Mouse (Mus musculus) liver, postnatal 0 days (tissue): ENCODE measurements around the gene Bcar3. TPM values are rescaled to one million over a fixed set of nuclear protein-coding genes. Genes with fewer than 3 reads are reported as not detected.

Experiments used
- ATAC-seq: fragments of 200-750 bp; cut with Nextera tagmentation; 2 replicates; pipeline ENCODE4 v1.8.0; 2017; ENCODE audit warnings: mild to moderate bottlenecking, moderate library complexity
- DNase-seq: peaks from one replicate; pipeline ENCODE4 v3.0.0-alpha.2; 2016
- H3K27ac ChIP-seq: fragments of 300-500 bp; sonication (generic); 2 replicates; pipeline ENCODE4 v1.5.1; 2014; ENCODE audit warnings: antibody characterized with exemption, moderate library complexity, mild to moderate bottlenecking, low read depth
- H3K27me3 ChIP-seq: fragments of 300-500 bp; sonication (generic); 2 replicates; pipeline ENCODE4 v1.6.1; 2014; ENCODE audit warnings: low read length, control low read depth, mixed read lengths; ENCODE audit not compliant: insufficient read depth
- H3K36me3 ChIP-seq: fragments of 300-500 bp; sonication (generic); replicated peaks from 2 replicates; pipeline ENCODE4 v1.6.1; 2014; ENCODE audit warnings: mild to moderate bottlenecking, control low read depth, low read length, moderate library complexity, mixed read lengths; ENCODE audit not compliant: insufficient read depth
- H3K4me1 ChIP-seq: fragments of 300-500 bp; sonication (generic); 2 replicates; pipeline ENCODE4 v1.6.1; 2014; ENCODE audit warnings: antibody characterized with exemption, mild to moderate bottlenecking, control low read depth; ENCODE audit not compliant: insufficient read depth
- H3K4me2 ChIP-seq: fragments of 300-500 bp; sonication (generic); 2 replicates; pipeline ENCODE4 v1.6.1; 2014; ENCODE audit warnings: low read depth, mild to moderate bottlenecking, low read length, moderate library complexity, mixed read lengths
- H3K4me3 ChIP-seq: fragments of 300-500 bp; sonication (generic); 2 replicates; pipeline ENCODE4 v1.5.1; 2014; ENCODE audit warnings: low read depth, low read length
- H3K9ac ChIP-seq: fragments of 300-500 bp; sonication (generic); replicated peaks from 2 replicates; pipeline ENCODE4 v1.6.1; 2014; ENCODE audit warnings: mild to moderate bottlenecking, moderate library complexity
- H3K9me3 ChIP-seq: fragments of 300-500 bp; sonication (generic); 2 replicates; pipeline ENCODE4 v1.6.1; 2016; ENCODE audit warnings: mild to moderate bottlenecking, control low read depth, low read length, mixed read lengths
- CTCF ChIP-seq: sonication (generic); IDR thresholded peaks from 2 replicates; pipeline ENCODE4 v1.5.1; 2016; ENCODE audit warnings: antibody characterized with exemption, low read depth
- EP300 ChIP-seq: IDR thresholded peaks from 2 replicates; pipeline ENCODE4 v1.6.1; 2016; ENCODE audit warnings: antibody characterized with exemption, low read depth, mild to moderate bottlenecking
- WGBS: fragments of 180-500 bp; shearing (Covaris S2); extraction: QIAGEN DNeasy Blood & Tissue Kit; methylation state at CpG from one replicate; pipeline ENCODE4 v1.1.7; 2014; ENCODE audit not compliant: insufficient replicate concordance; 5-methylcytosine and 5-hydroxymethylcytosine counted together
- polyA plus RNA-seq: library from polyadenylated mRNA; unstranded; fragments of >200 nt; fragmentation: Nextera tagmentation; extraction: Ambion mirVana; gene quantifications from 2 replicates; pipeline ENCODE4 v1.2.1, GENCODE M21; 2015

Bcar3 gene
- polyA plus RNA-seq, 1 experiment from 2014 or later: 11.2 TPM

GRCm38 (mm10) chr3:122540918-122541317 is 247.0 kb downstream of the Bcar3 start:
- peaks cover 7% of the 10 kb centered on the region; the same call in 1 of the 2 replicates for H3K36me3 ChIP-seq
- no peak overlapping the region for H3K4me2 ChIP-seq
- DNase-seq: no peak
- H3K27ac ChIP-seq: no peak overlapping the region
- ATAC-seq: no peak
- H3K27me3 ChIP-seq: no peaks in the 10 kb centered on the region
- 75% methylated on average over 4 of the region's 4 CpGs for whole genome bisulfite sequencing
- TF ChIP-seq EP300: no peak
- no peak for TF ChIP-seq CTCF
- H3K4me3 ChIP-seq: no peak overlapping the region
- no peaks in the 10 kb centered on the region for H3K4me1 ChIP-seq
- H3K9me3 ChIP-seq: no peaks in the 10 kb centered on the region
- H3K9ac ChIP-seq: no peak overlapping the region

DNA sequence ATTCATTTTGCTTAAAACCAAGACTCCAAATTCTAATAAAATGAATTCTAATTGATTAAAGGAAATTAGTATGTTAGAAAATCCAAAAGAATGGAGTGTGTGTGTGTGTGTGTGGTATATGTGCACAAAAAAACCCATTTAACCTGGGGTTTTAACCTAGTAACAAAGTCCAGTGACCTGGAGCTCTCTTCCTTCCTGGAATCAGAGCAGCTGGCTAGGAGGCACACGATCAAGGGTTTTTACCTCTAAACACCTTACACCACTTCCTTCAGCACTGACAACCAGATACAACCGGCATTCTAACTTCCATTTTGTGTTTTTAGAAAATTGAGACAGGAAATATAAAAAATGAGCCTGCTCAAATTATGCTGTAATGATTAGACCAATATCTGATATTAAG is 251.4 kb downstream of the Bcar3 start:
- Histone ChIP-seq H3K4me3 (no peak overlapping the region), H3K9me3 (no peaks in the 10 kb centered on the region), H3K27me3 (no peaks in the 10 kb centered on the region), H3K36me3 (peaks cover 7% of the 10 kb centered on the region; the same call in 1 of the 2 replicates), H3K27ac (no peak overlapping the region), H3K4me2 (no peak overlapping the region), H3K9ac (no peak overlapping the region), H3K4me1 (0 out of 2 replicates have a peak, but pooled peaks cover 3% of the 10 kb centered on the region)
- no peak for DNase-seq
- 27% methylated on average over 2 of the region's 2 CpGs for WGBS
- TF ChIP-seq CTCF (no peak), EP300 (no peak)
- ATAC-seq: no peak

DNA sequence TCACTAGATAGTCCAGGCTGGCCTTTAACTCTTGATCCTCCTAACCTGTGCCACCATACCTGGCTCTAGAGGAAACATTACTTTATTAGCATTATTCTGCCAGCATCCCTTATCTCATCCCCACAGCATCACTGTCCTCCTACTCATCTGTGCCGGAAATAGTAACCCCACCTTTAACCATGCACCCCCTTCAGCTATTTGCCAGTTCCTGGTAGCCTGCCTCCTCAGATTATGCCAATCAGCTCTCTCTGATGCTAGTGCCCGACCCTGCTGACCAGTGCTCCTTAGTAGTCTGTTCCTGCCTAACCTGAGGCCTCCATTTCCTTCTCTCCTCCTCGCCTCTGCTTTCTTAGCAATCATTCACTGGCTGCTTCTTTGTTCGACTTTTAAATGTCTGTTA is 253.5 kb downstream of the Bcar3 start:
- whole genome bisulfite sequencing: 52% methylated on average over 4 of the region's 4 CpGs
- no peak for TF ChIP-seq CTCF
- TF ChIP-seq EP300: no peak
- Histone ChIP-seq H3K4me3 (no peak overlapping the region), H3K36me3 (peaks cover 5% of the 10 kb centered on the region; the same call in 1 of the 2 replicates), H3K4me2 (no peak overlapping the region), H3K9ac (no peak overlapping the region), H3K4me1 (0 out of 2 replicates have a peak, but pooled peaks cover 3% of the 10 kb centered on the region), H3K27ac (no peak overlapping the region), H3K9me3 (no peaks in the 10 kb centered on the region), H3K27me3 (no peaks in the 10 kb centered on the region)
- ATAC-seq (peak; percentile 35; the same call in 1 of the 2 replicates), DNase-seq (no peak)

GRCm38 (mm10) chr3:122551174-122551573 is 257.2 kb downstream of the Bcar3 start:
- no peaks in the 10 kb centered on the region for H3K27me3 ChIP-seq
- DNase-seq (no peak), ATAC-seq (no peak)
- H3K36me3 ChIP-seq: no peaks in the 10 kb centered on the region; the same call in 1 of the 2 replicates
- 65% methylated on average over 3 of the region's 3 CpGs for WGBS
- 0 out of 2 replicates have a peak, but pooled peaks cover 3% of the 10 kb centered on the region for H3K4me1 ChIP-seq
- no peaks in the 10 kb centered on the region for H3K9me3 ChIP-seq
- H3K4me2 ChIP-seq: no peak overlapping the region
- no peak overlapping the region for H3K27ac ChIP-seq
- no peak overlapping the region for H3K9ac ChIP-seq
- no peak overlapping the region for H3K4me3 ChIP-seq
- TF ChIP-seq CTCF: no peak
- no peak for TF ChIP-seq EP300

DNA sequence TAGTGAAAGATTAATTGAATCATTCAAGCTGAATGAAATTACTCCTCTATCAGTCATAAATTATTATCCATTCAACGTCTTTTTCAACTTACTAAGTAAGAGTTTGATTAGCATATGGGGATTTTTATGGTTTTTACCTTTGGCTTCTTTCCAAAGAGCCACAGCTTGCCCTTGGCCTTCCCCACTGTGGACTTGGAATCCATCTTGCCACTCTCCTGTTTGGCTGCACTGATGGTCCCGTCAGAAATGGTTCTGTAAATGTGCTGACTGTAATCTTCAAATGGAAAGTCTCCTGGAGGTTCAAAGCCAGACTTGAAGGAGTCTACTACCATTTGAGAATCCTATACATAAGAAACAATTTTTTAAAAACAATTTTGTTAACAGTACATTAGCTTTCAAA is 263.8 kb downstream of the Bcar3 start:
- WGBS: 63% methylated on average over 2 of the region's 2 CpGs
- TF ChIP-seq CTCF (no peak), EP300 (no peak)
- H3K27me3 ChIP-seq: no peaks in the 10 kb centered on the region
- H3K4me1 ChIP-seq: no peaks in the 10 kb centered on the region
- DNase-seq (no peak), ATAC-seq (no peak)
- H3K36me3 ChIP-seq: peaks cover 4% of the 10 kb centered on the region
- H3K27ac ChIP-seq: no peak overlapping the region
- no peak overlapping the region for H3K9ac ChIP-seq
- no peaks in the 10 kb centered on the region for H3K9me3 ChIP-seq
- H3K4me2 ChIP-seq: no peak overlapping the region
- no peak overlapping the region for H3K4me3 ChIP-seq

DNA sequence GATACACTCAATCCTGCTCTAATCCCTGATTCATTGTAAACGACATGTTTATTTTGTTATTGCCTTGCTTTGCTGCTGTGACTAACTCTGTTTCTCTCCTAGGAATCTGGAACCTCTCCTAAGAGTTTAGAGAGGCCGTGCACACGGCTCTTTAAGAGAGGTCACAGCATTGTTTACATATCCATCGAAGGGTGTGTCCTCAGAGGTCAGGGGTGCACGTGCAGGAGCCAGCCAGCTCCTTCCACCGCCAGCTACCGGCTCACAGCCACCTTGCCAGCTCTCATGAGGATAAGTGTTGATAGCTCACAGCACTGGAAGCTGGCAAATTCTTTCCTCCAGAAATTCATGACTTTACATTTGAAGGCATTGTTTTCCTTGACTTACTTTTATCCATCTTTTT is 271.3 kb downstream of the Bcar3 start:
- no peaks in the 10 kb centered on the region for H3K9me3 ChIP-seq
- no peak overlapping the region for H3K9ac ChIP-seq
- TF ChIP-seq CTCF (no peak), EP300 (no peak)
- 0 out of 2 replicates have a peak, but pooled peaks cover 2% of the 10 kb centered on the region for H3K4me1 ChIP-seq
- WGBS: 43% methylated on average over 7 of the region's 7 CpGs
- DNase-seq (no peak), ATAC-seq (no peak)
- H3K27ac ChIP-seq: no peak overlapping the region
- H3K4me2 ChIP-seq: no peak overlapping the region
- peaks cover 4% of the 10 kb centered on the region; the same call in 1 of the 2 replicates for H3K36me3 ChIP-seq
- no peaks in the 10 kb centered on the region for H3K27me3 ChIP-seq
- no peak overlapping the region for H3K4me3 ChIP-seq
